ENCODE assay signal across 18 mouse cellular contexts in the genomic region with DNA sequence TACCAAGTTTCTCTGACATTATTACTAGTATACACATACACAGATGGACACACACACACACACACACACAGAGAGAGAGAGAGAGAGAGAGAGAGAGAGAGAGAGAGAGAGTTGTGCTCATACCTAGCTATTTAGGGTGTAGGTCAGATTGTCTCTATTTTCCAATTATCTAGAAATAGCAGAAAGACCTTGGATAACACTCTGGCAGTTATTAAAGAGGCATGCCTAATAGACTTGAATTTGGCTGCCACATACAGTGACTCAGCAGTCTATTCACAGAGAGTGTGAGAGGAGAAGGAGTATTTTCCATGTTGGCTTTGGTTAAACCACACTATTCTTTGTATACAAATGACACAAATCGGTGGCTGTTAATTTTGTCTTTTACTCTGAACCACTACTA.
A peak's percentile ranks its signal among the peaks of the same experiment; 100 is the strongest.
DNase-seq lines count a peak whose midpoint lies in the region; ATAC-seq and TF ChIP-seq lines count a peak whose summit lies in the region.
"Had no signal": no experiment of that assay in that cellular context is flagged by ENCODE, and none has a peak within 500 bp of the region (broad histone marks: within the 10 kb centered on the region; RNA-seq: fewer than 3 reads in every experiment).

No protein-coding gene starts in this region.

- no peaks in the 10 kb centered on the region for H3K36me3 ChIP-seq in heart, embryonic 11.5 days (ENCODE audit: control insufficient read depth, insufficient read depth, low read length)
- H3K36me3 ChIP-seq in liver, postnatal 0 days (replicated peaks; ENCODE audit: insufficient read depth, low read length), result no peaks in the 10 kb centered on the region
- H3K36me3 ChIP-seq in intestine, embryonic 15.5 days, result no peaks in the 10 kb centered on the region
- H3K36me3 ChIP-seq: embryonic facial prominence, embryonic 10.5 days; heart, embryonic 13.5 days had no signal

- WGBS in heart, embryonic 11.5 days (ENCODE audit: insufficient replicate concordance), result 78% methylated on average over 1 of the region's 1 CpGs
- 73% methylated on average over 1 of the region's 1 CpGs for WGBS in liver, postnatal 0 days (ENCODE audit: insufficient replicate concordance)
- 97% methylated on average over 1 of the region's 1 CpGs for WGBS in intestine, embryonic 15.5 days

- no peak for ATAC-seq in heart, embryonic 11.5 days (replicated peaks; ENCODE audit: insufficient number of reproducible peaks, low FRiP score, low TSS enrichment)
- ATAC-seq in erythroid progenitor cell, adult 5-6 weeks (replicated peaks; ENCODE audit: low FRiP score, poor library complexity, severe bottlenecking), result peak; percentile 83
- ATAC-seq in liver, postnatal 0 days, result peak; percentile 45
- ATAC-seq in intestine, embryonic 15.5 days, result no peak
- ATAC-seq: CD4-positive, CD25-positive, alpha-beta regulatory T cell, adult 4 months; intestine, postnatal 0 days had no signal

- H3K27ac ChIP-seq in heart, embryonic 11.5 days (ENCODE audit: low read depth, low read length), result no peak overlapping the region
- H3K27ac ChIP-seq in liver, postnatal 0 days (ENCODE audit: low read depth), result no peak overlapping the region
- no peak overlapping the region for H3K27ac ChIP-seq in intestine, embryonic 15.5 days
- H3K27ac ChIP-seq: embryonic facial prominence, embryonic 10.5 days; heart, embryonic 13.5 days; hindbrain, embryonic 14.5 days had no signal

- no peak overlapping the region for H3K9ac ChIP-seq in heart, embryonic 11.5 days (ENCODE audit: low read depth, low read length)
- H3K9ac ChIP-seq in liver, postnatal 0 days (replicated peaks), result no peak overlapping the region
- H3K9ac ChIP-seq in intestine, embryonic 15.5 days, result no peak overlapping the region
- H3K9ac ChIP-seq: heart, embryonic 13.5 days; hindbrain, embryonic 14.5 days had no signal

- DNase-seq in heart, adult 9 months (ENCODE audit: low spot score in 2 of 2), result peak; percentile 32 to 59
- DNase-seq in brain, adult 2 months (ENCODE audit: low read depth, low spot score), result peak; percentile 38
- no peak for DNase-seq in liver, postnatal 0 days
- no peak for DNase-seq in right cerebral cortex, adult 18-20 months
- DNase-seq: adrenal gland, postnatal 14 days; cerebellum, postnatal 25 days; kidney, postnatal 25 days; layer of hippocampus, adult 9-11 months; lung, adult 18-20 months; right cerebral cortex, postnatal 4 days had no signal

- no peak overlapping the region for H3K4me3 ChIP-seq in heart, embryonic 11.5 days (ENCODE audit: low read depth, low read length)
- H3K4me3 ChIP-seq in liver, postnatal 0 days (ENCODE audit: low read depth, low read length), result no peak overlapping the region
- H3K4me3 ChIP-seq in intestine, embryonic 15.5 days (replicated peaks), result no peak overlapping the region
- H3K4me3 ChIP-seq: embryonic facial prominence, embryonic 10.5 days; heart, embryonic 13.5 days had no signal

- no peaks in the 10 kb centered on the region for H3K4me1 ChIP-seq in heart, embryonic 11.5 days (ENCODE audit: control insufficient read depth, insufficient read depth, low read length)
- H3K4me1 ChIP-seq in liver, postnatal 0 days (ENCODE audit: insufficient read depth), result no peaks in the 10 kb centered on the region
- H3K4me1 ChIP-seq in intestine, embryonic 15.5 days (replicated peaks), result no peaks in the 10 kb centered on the region
- H3K4me1 ChIP-seq: embryonic facial prominence, embryonic 10.5 days; heart, embryonic 13.5 days had no signal

- H3K27me3 ChIP-seq in heart, embryonic 11.5 days (ENCODE audit: control insufficient read depth, insufficient read depth, low read length), result no peaks in the 10 kb centered on the region
- H3K27me3 ChIP-seq in liver, postnatal 0 days (ENCODE audit: insufficient read depth, low read length), result no peaks in the 10 kb centered on the region
- H3K27me3 ChIP-seq in intestine, embryonic 15.5 days (replicated peaks), result no peaks in the 10 kb centered on the region
- H3K27me3 ChIP-seq: heart, embryonic 13.5 days had no signal

- peak; percentile 53; the same call in 1 of the 2 replicates for TF ChIP-seq EP300 in liver, postnatal 0 days (IDR thresholded peaks at IDR 0.05; ENCODE audit: low read depth)

- no peak overlapping the region for H3K4me2 ChIP-seq in heart, embryonic 11.5 days
- no peak overlapping the region for H3K4me2 ChIP-seq in liver, postnatal 0 days (ENCODE audit: low read depth, low read length)
- no peak overlapping the region for H3K4me2 ChIP-seq in intestine, embryonic 15.5 days (replicated peaks)
- H3K4me2 ChIP-seq: heart, embryonic 13.5 days; hindbrain, embryonic 14.5 days had no signal

- TF ChIP-seq CTCF in liver, postnatal 0 days (IDR thresholded peaks at IDR 0.05; ENCODE audit: low read depth), result no peak

- H3K9me3 ChIP-seq in heart, embryonic 11.5 days (replicated peaks; ENCODE audit: control insufficient read depth, low read length), result no peaks in the 10 kb centered on the region
- H3K9me3 ChIP-seq in liver, postnatal 0 days (ENCODE audit: low read length), result no peaks in the 10 kb centered on the region
- no peaks in the 10 kb centered on the region for H3K9me3 ChIP-seq in intestine, embryonic 15.5 days
- H3K9me3 ChIP-seq: embryonic facial prominence, embryonic 10.5 days; heart, embryonic 13.5 days had no signal

Comparison
In these comparisons a context has a peak if more than half of its experiments do, and no peak if none do; other contexts are left out.
1. DNase-seq: peak in heart, adult 9 months (2 of 2) and brain, adult 2 months (single experiment); none in liver, postnatal 0 days (single experiment) and right cerebral cortex, adult 18-20 months (single experiment).
2. ATAC-seq: peak in erythroid progenitor cell, adult 5-6 weeks (single experiment) and liver, postnatal 0 days (single experiment); none in heart, embryonic 11.5 days (single experiment) and intestine, embryonic 15.5 days (single experiment).